Mouse (Mus musculus): ENCODE measurements at regions not wholly inside any gene's neighbourhood (a gene's known extent, or its start where the extent isn't known, plus 50 kb on each side); places are given as distances from the start of the nearest gene placed in this dataset.

- no peak for DNase-seq (ENCODE audit: low spot score in 2 of 2)
These were observed 158.1 kb upstream of the Igfbp3 start for GRCm38 (mm10) chr11:7371835-7372234.

- DNase-seq (ENCODE audit: low spot score in 2 of 2) = no peak
These were observed 147.7 kb upstream of the Igfbp3 start for GRCm38 (mm10) chr11:7361388-7361787.

DNA sequence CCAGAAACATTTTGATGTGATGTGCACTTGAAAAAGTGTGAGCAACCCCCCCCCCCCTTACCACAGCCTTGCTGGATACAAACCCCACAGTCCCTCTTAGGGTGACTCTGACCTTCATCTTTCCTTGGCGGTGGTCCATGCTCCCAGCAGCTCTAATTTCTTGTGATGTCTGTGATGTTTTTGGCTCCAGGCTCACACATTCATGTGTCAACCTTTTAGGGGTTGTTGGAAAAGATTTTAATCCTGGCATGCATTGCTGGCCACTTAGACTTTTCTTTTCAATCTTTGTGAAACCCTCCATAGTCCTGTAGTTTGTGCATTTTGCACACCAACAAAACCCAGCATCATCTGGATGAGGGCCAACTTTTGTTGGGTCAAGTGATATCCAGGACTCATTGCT, 134.9 kb upstream of the Igfbp3 start:
- no peak for DNase-seq (ENCODE audit: low spot score in 2 of 2)

GRCm38 (mm10) chr11:7337826-7338225, 124.1 kb upstream of the Igfbp3 start:
- no peak for DNase-seq (ENCODE audit: low spot score in 2 of 2)

GRCm38 (mm10) chr11:7317409-7317970, 103.8 kb upstream of the Igfbp3 start:
- no peak for DNase-seq (ENCODE audit: low spot score in 2 of 2)

- DNase-seq (ENCODE audit: low spot score in 2 of 2) = no peak
These were observed 82.5 kb upstream of the Igfbp3 start for GRCm38 (mm10) chr11:7296252-7296651.

GRCm38 (mm10) chr11:7289242-7289938, 75.7 kb upstream of the Igfbp3 start:
- DNase-seq (ENCODE audit: low spot score in 2 of 2) = no peak

DNA sequence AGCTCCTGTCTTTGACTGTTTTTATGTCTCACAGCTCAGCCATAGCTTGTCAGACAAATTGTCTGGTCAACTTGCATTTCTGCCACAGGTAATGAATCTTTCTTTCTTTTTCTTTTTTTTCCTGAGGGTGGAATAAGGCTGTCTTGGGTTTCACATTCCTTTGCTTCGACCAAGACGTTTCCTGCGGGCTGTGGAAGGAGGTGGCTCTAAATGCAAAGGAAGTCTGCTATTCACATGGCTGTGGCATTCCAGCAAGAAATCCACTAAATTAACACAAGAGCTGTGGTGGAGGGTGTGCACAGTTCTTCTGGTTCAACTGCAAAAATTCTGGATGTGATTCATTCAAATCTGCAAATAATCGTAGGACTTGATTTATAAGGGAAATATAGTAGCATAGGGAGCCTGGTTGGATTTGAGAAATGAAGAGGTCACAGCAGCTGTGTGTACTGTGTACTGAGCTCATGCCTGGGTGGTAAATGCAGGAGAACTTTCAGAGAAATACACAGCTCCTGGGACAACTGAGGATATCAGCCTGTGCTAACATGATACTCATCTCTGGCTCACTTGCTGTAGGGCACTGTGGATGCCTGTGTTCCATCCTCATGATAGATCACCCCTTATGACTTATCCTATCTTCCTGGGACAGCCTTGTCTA, 71.2 kb upstream of the Igfbp3 start:
- DNase-seq (ENCODE audit: low spot score in 2 of 2) = no peak

DNA sequence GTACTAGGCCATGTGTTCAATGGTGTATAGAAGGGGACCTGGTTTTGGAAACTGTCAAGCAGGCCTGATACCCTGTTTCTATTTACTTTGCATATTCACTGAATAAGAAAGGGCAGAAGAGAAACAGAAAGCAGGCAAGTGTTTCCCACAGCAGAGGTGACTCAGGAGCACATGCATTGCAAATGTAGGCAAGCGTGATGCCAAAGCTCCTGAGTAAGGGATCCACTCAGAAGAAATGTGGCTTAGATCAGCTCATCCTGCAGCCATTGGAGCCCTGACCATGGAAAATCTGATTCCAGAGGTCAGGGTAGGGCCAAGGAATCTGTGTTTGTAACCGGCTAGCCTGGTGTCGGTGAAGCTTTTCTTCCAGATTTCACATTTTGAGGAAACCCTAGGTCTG, 69.3 kb upstream of the Igfbp3 start:
- DNase-seq (ENCODE audit: low spot score in 2 of 2) = no peak

GRCm38 (mm10) chr11:7282188-7282587, 68.5 kb upstream of the Igfbp3 start:
- DNase-seq (ENCODE audit: low spot score in 2 of 2) = no peak

- DNase-seq (ENCODE audit: low spot score in 2 of 2) = no peak
These were observed 67.9 kb upstream of the Igfbp3 start for GRCm38 (mm10) chr11:7281656-7282055.

DNA sequence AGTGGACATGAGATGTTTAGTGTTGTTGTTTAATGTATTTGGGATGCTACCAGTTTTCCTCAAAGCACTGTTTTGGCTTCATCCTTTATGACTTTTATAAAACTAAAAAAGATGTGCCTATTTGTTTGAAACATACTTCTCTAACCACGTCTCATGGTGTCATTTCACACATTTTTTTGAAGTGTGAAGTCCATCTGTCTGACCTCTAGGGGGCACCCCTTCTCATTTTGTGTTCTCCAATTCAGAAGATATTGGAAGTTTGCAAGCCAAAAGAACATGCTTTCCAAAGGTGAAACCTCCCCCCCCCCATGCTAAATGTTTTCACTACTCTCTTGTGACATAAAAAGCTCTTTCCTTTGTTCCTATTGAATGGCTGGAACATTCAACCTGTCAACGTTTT, 66.2 kb upstream of the Igfbp3 start:
- DNase-seq (ENCODE audit: low spot score in 2 of 2) = no peak

GRCm38 (mm10) chr11:7272543-7272942, 58.8 kb upstream of the Igfbp3 start:
- DNase-seq (ENCODE audit: low spot score in 2 of 2) = no peak

GRCm38 (mm10) chr11:7270916-7271315, 57.2 kb upstream of the Igfbp3 start:
- no peak for DNase-seq (ENCODE audit: low spot score in 2 of 2)

DNA sequence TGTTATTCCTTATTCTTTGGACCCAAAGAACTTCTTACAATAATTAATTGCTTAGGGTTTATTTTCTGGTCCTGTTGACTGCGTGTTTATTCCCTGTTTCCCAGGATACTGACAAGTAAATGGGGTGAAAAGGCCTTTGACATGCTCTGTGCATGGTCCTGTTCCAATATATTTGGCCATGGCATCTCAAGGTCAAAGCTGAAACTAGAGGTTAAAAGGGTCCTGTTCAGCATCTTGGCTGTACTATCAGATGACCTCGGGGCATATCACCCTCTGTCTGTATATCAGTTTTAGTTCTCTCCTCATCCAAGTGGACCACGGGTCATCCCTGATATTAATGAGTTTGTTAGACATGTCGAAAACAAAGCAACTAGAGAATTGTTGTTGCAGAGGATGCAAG, 50.2 kb upstream of the Igfbp3 start:
- DNase-seq (ENCODE audit: low spot score in 2 of 2) = no peak
